Mouse (Mus musculus): ENCODE measurements around the gene Dexi.

- no peak for TF ChIP-seq POLR2A (IDR thresholded peaks at IDR 0.05; ENCODE audit: borderline replicate concordance, insufficient read depth, low read length)
- TF ChIP-seq CTCF (IDR thresholded peaks at IDR 0.05; ENCODE audit: borderline replicate concordance, insufficient read depth, low read depth, low read length), result no peak
Measured at GRCm38 (mm10) chr16:10461178-10461577, 81.7 kb downstream of the Dexi start.

All from cerebellum, adult 2 months (tissue).